Mouse (Mus musculus): ENCODE measurements at regions not wholly inside any gene's neighbourhood (a gene's known extent, or its start where the extent isn't known, plus 50 kb on each side); places are given as distances from the start of the nearest gene placed in this dataset.

GRCm38 (mm10) chr2:139334681-139335080 lies 159.0 kb upstream of the Sptlc3 start:
- Histone ChIP-seq H3K4me1 (replicated peaks) (peaks cover 5% of the 10 kb centered on the region; the same call in 1 of the 2 replicates), H3K27ac (peak overlapping the region; percentile 24; the same call in 1 of the 2 replicates), H3K4me3 (no peak overlapping the region), H3K36me3 (no peaks in the 10 kb centered on the region), H3K27me3 (no peaks in the 10 kb centered on the region), H3K9ac (no peak overlapping the region), H3K9me3 (no peaks in the 10 kb centered on the region), H3K4me2 (no peak overlapping the region)
- WGBS, result 74% methylated on average over 1 of the region's 1 CpGs
- ATAC-seq (ENCODE audit: low FRiP score), result no peak

DNA sequence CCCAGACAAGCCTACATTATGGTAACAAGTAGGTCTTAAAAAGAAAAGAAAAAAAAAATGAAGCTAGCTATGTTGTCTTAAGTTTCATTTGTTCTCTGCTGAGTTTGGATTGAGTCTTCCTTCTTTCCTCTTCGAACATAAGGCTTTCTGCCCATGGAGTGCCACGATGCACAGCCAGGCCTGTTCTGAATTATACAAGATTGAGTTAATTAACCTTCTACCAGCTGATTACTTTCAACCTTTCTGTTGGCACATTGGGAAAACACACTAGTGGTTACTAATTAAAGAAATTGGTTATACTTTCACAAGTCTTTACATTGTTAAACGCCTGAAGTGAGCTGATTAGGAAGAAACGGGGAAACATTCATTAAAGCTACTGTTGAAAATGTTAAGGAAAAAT lies 155.5 kb upstream of the Sptlc3 start:
- H3K4me2 ChIP-seq, result no peak overlapping the region
- no peaks in the 10 kb centered on the region for H3K36me3 ChIP-seq
- no peak overlapping the region for H3K4me3 ChIP-seq
- no peaks in the 10 kb centered on the region for H3K27me3 ChIP-seq
- H3K4me1 ChIP-seq (replicated peaks), result peaks cover 5% of the 10 kb centered on the region; the same call in 1 of the 2 replicates
- whole genome bisulfite sequencing, result 73% methylated on average over 4 of the region's 4 CpGs
- H3K9me3 ChIP-seq, result no peaks in the 10 kb centered on the region
- H3K9ac ChIP-seq, result no peak overlapping the region
- no peak overlapping the region for H3K27ac ChIP-seq
- no peak for ATAC-seq (ENCODE audit: low FRiP score)

GRCm38 (mm10) chr2:139356280-139357010 lies 137.3 kb upstream of the Sptlc3 start:
- Histone ChIP-seq H3K27me3 (no peaks in the 10 kb centered on the region), H3K9ac (no peak overlapping the region), H3K4me2 (no peak overlapping the region), H3K27ac (no peak overlapping the region), H3K9me3 (no peaks in the 10 kb centered on the region), H3K4me3 (no peak overlapping the region), H3K4me1 (replicated peaks) (no peaks in the 10 kb centered on the region), H3K36me3 (no peaks in the 10 kb centered on the region)
- ATAC-seq (ENCODE audit: low FRiP score), result no peak
- WGBS, result 92% methylated on average over 3 of the region's 3 CpGs

DNA sequence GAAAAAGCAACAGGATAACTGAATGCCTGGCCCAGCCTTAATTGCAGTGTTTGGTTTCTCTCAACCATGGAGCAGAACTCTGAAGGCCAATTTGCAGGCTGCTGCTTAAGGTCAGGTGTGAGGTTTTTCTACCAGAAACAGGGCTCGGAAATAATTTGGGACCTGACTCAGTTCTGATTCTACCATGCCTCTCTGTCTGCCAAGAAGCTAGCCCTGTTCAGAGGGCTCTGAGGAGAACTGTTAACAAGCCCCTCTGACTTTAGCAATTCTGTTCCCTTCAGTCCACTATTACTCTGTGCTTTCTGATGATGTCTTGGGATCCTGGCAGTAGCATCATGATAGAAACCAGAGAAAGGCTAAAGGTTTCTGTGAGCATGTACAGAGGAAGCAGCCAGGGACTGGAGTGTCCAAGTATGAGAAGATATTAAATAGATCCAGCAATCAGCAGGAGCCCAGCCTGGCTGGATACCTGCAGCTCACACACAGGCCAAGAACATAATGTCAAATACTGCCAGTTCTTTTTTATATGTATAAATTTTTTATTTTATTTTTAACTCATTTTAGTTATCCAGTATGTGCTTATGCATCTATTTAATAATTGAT lies 131.4 kb upstream of the Sptlc3 start:
- Histone ChIP-seq H3K27ac (no peak overlapping the region), H3K9ac (no peak overlapping the region), H3K4me1 (replicated peaks) (no peaks in the 10 kb centered on the region), H3K9me3 (no peaks in the 10 kb centered on the region), H3K36me3 (no peaks in the 10 kb centered on the region), H3K4me3 (no peak overlapping the region), H3K27me3 (no peaks in the 10 kb centered on the region), H3K4me2 (no peak overlapping the region)
- WGBS, result 85% methylated on average over 1 of the region's 1 CpGs
- ATAC-seq (ENCODE audit: low FRiP score), result no peak

DNA sequence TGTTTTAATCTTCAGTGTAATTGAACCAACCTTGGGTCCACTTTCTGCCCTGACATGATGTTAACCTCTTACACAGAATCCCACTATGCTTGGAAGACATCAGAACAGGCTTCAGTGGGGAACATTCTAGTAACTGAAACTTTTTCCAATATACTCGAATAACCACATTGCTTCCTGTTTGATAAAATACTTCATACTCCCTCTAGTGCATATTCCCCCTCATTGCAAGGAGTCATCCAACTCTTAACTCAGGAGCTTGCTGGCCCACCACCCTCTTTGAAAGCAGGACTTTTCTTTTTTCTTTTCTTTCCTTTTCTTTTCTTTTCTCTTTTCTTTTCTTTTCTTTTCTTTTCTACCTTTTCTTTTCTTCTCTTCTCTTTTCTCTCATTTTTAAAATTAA lies 123.6 kb upstream of the Sptlc3 start:
- Histone ChIP-seq H3K9ac (no peak overlapping the region), H3K9me3 (no peaks in the 10 kb centered on the region), H3K27me3 (no peaks in the 10 kb centered on the region), H3K4me2 (no peak overlapping the region), H3K36me3 (no peaks in the 10 kb centered on the region), H3K4me1 (replicated peaks) (no peaks in the 10 kb centered on the region), H3K27ac (no peak overlapping the region), H3K4me3 (no peak overlapping the region)
- no peak for ATAC-seq (ENCODE audit: low FRiP score)
- 45% methylated on average over 1 of the region's 1 CpGs for WGBS

GRCm38 (mm10) chr2:139380285-139380684 lies 113.4 kb upstream of the Sptlc3 start:
- H3K4me1 ChIP-seq (replicated peaks), result no peaks in the 10 kb centered on the region
- ATAC-seq (ENCODE audit: low FRiP score), result no peak
- no peak overlapping the region for H3K4me2 ChIP-seq
- H3K27me3 ChIP-seq, result no peaks in the 10 kb centered on the region
- no peaks in the 10 kb centered on the region for H3K9me3 ChIP-seq
- 88% methylated on average over 6 of the region's 6 CpGs for WGBS
- H3K36me3 ChIP-seq, result no peaks in the 10 kb centered on the region
- H3K9ac ChIP-seq, result no peak overlapping the region
- H3K4me3 ChIP-seq, result no peak overlapping the region
- H3K27ac ChIP-seq, result no peak overlapping the region

DNA sequence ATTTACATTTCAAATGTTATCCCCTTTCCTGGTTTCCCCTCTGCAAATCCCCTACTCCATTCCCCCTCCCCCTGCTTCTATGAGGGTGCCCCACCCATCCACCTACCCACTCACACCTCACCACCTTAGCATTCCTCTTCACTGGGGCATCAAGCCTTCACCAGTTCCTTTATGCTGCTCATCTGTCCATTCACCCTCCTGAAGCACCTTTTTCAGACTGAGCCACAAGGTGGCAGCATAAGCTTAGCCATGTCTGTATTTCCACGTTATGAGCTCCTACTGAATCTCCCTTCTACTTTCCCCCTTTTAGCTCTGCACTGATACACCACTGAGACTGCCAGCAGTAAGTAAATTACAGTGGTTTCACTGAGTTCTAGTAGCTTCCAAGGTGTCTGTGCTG lies 112.1 kb upstream of the Sptlc3 start:
- no peaks in the 10 kb centered on the region for H3K27me3 ChIP-seq
- no peak overlapping the region for H3K27ac ChIP-seq
- ATAC-seq (ENCODE audit: low FRiP score), result peak; percentile 89
- no peaks in the 10 kb centered on the region for H3K36me3 ChIP-seq
- 0% methylated on average over 1 of the region's 1 CpGs for WGBS
- no peak overlapping the region for H3K4me2 ChIP-seq
- no peak overlapping the region for H3K9ac ChIP-seq
- H3K9me3 ChIP-seq, result no peaks in the 10 kb centered on the region
- H3K4me3 ChIP-seq, result no peak overlapping the region
- no peaks in the 10 kb centered on the region for H3K4me1 ChIP-seq (replicated peaks)

DNA sequence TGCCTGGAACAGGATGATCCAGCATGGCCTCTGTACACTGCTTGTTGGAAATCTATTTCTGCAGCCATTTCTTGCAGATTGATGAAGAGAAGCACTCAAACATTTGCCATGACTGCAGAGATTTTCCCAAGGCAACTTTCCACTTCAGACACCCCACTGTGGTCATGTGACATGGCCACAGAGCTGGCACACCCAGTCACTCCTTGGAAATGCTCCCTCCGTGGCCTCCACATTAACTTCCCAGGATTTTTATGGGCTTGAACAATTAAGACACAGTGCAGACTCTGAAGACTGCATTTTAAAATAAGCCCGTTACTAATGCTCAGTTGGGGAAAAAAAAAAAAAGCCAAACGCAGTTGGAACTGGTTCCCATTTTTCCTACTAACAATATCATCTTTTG lies 80.2 kb upstream of the Sptlc3 start:
- no peaks in the 10 kb centered on the region for H3K9me3 ChIP-seq
- no peak for ATAC-seq (ENCODE audit: low FRiP score)
- no peak overlapping the region for H3K9ac ChIP-seq
- no peaks in the 10 kb centered on the region for H3K4me1 ChIP-seq (replicated peaks)
- WGBS, result 68% methylated on average over 3 of the region's 3 CpGs
- H3K36me3 ChIP-seq, result no peaks in the 10 kb centered on the region
- no peaks in the 10 kb centered on the region for H3K27me3 ChIP-seq
- H3K27ac ChIP-seq, result no peak overlapping the region
- no peak overlapping the region for H3K4me2 ChIP-seq
- H3K4me3 ChIP-seq, result no peak overlapping the region

GRCm38 (mm10) chr2:139417506-139417905 lies 76.2 kb upstream of the Sptlc3 start:
- H3K4me1 ChIP-seq (replicated peaks), result no peaks in the 10 kb centered on the region
- H3K4me3 ChIP-seq, result no peak overlapping the region
- H3K9me3 ChIP-seq, result no peaks in the 10 kb centered on the region
- WGBS, result 62% methylated on average over 1 of the region's 1 CpGs
- ATAC-seq (ENCODE audit: low FRiP score), result no peak
- no peak overlapping the region for H3K9ac ChIP-seq
- no peak overlapping the region for H3K4me2 ChIP-seq
- no peaks in the 10 kb centered on the region for H3K36me3 ChIP-seq
- no peaks in the 10 kb centered on the region for H3K27me3 ChIP-seq
- no peak overlapping the region for H3K27ac ChIP-seq

DNA sequence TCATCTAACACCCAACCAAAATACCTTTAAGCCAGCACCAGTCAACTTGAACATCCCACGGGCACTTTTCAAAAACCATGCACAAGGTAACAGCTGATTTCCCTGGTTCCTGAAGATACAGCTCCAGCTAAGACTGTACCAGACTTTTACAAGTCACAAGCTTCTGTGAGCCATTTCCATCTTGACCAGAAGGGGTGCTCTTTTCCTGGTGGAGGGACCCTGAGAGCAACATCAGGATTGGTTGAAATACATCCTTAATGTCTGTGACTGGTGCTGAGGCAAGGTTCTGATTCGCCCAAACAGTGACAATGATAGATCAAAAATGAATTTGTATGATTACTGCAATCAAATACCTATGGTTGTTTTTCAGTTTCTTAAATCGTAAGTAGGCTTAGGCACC lies 71.0 kb upstream of the Sptlc3 start:
- Histone ChIP-seq H3K9ac (no peak overlapping the region), H3K4me1 (replicated peaks) (no peaks in the 10 kb centered on the region), H3K36me3 (no peaks in the 10 kb centered on the region), H3K4me2 (no peak overlapping the region), H3K27ac (no peak overlapping the region), H3K27me3 (no peaks in the 10 kb centered on the region), H3K4me3 (no peak overlapping the region), H3K9me3 (no peaks in the 10 kb centered on the region)
- WGBS, result 84% methylated on average over 3 of the region's 3 CpGs
- no peak for ATAC-seq (ENCODE audit: low FRiP score)

DNA sequence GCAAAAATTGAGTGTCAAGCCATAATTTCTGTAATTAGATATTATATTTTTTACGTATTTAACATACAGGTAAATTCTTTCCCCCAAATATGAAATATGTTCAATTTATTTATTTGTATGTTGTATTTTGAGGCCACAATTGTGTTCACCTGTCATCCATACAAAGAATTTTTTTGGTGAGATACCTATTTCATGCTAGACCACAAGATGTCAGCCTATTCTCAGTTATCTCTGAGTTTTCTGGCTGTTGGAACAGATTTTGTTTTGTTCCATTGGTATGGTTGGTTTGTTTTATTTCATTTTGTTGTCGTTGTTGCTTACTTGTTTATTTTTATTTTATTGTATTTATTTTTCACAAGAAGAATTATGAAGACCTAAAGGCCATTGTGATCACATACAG lies 70.3 kb upstream of the Sptlc3 start:
- no peaks in the 10 kb centered on the region for H3K27me3 ChIP-seq
- H3K27ac ChIP-seq, result no peak overlapping the region
- H3K9me3 ChIP-seq, result no peaks in the 10 kb centered on the region
- no peaks in the 10 kb centered on the region for H3K36me3 ChIP-seq
- no peak for ATAC-seq (ENCODE audit: low FRiP score)
- 81% methylated on average over 2 of the region's 2 CpGs for WGBS
- H3K4me2 ChIP-seq, result no peak overlapping the region
- H3K9ac ChIP-seq, result no peak overlapping the region
- H3K4me1 ChIP-seq (replicated peaks), result no peaks in the 10 kb centered on the region
- no peak overlapping the region for H3K4me3 ChIP-seq

Measured in hindbrain, embryonic 13.5 days (tissue).